Mouse (Mus musculus) E14TG2a.4 (cell line): ENCODE results near the gene Slc13a3.

Source experiments
- H3K27me3 ChIP-seq: 2 replicates; pipeline ENCODE4 v1.6.1; 2014; ENCODE audit warnings: low read length, control low read depth; ENCODE audit not compliant: insufficient read depth
- H3K36me3 ChIP-seq: 2 replicates; pipeline ENCODE4 v1.6.1; 2014; ENCODE audit warnings: low read length, control low read depth; ENCODE audit not compliant: insufficient read depth
- H3K4me1 ChIP-seq: replicated peaks from 2 replicates; pipeline ENCODE4 v1.6.1; 2014; ENCODE audit warnings: low read depth, low read length, control low read depth
- H3K4me3 ChIP-seq: replicated peaks from 2 replicates; pipeline ENCODE4 v1.5.1; 2014; ENCODE audit warnings: mild to moderate bottlenecking, low read length
- H3K9me3 ChIP-seq: 2 replicates; pipeline ENCODE4 v1.6.1; 2014; ENCODE audit warnings: low read length, control low read depth
- CTCF ChIP-seq: conservative IDR thresholded peaks from 2 replicates; pipeline ENCODE4 v1.5.1; 2014; ENCODE audit warnings: low read length
- NANOG ChIP-seq: IDR thresholded peaks from 2 replicates; pipeline ENCODE4 v1.6.1; 2014; ENCODE audit warnings: borderline replicate concordance, low read length, mixed read lengths
- POU5F1 ChIP-seq: IDR thresholded peaks from 2 replicates; pipeline ENCODE4 v1.6.1; 2014; ENCODE audit warnings: low read length, borderline replicate concordance

The Slc13a3 gene

GRCm38 (mm10) chr2:165467824-165468452 lies 5.1 kb downstream of the Slc13a3 start:
- TF ChIP-seq POU5F1 (no peak), NANOG (no peak), CTCF (no peak)
- Histone ChIP-seq H3K4me1 (peaks cover 3% of the 10 kb centered on the region), H3K27me3 (peaks cover 49% of the 10 kb centered on the region), H3K4me3 (no peak overlapping the region), H3K9me3 (no peaks in the 10 kb centered on the region), H3K36me3 (no peaks in the 10 kb centered on the region)

DNA sequence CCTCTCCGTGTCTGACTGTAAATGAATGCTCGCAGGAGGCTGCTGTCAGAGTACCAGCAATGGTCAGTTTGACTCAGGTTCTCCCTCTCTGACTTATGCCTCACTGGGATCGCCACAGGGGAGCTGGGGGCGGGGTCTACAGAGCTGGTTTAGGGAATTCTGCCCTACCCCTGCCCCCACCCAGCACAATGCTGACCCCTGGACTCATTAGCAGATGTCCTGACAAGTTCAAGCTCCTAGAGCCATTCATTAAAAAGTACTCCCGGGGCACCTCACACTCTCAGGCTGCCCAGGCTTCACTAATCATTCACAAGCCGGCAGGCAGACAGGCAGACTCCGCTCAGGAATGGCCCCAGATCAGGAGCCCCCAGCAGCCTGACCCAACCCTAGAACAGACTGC lies 13.4 kb downstream of the Slc13a3 start:
- H3K4me3 ChIP-seq = no peak overlapping the region
- TF ChIP-seq NANOG (no peak), CTCF (no peak), POU5F1 (no peak)
- H3K27me3 ChIP-seq = peaks cover 31% of the 10 kb centered on the region
- peaks cover 6% of the 10 kb centered on the region; the same call in 1 of the 2 replicates for H3K4me1 ChIP-seq
- H3K36me3 ChIP-seq = no peaks in the 10 kb centered on the region
- no peaks in the 10 kb centered on the region for H3K9me3 ChIP-seq

GRCm38 (mm10) chr2:165458189-165458588 lies 14.8 kb downstream of the Slc13a3 start:
- peaks cover 27% of the 10 kb centered on the region for H3K27me3 ChIP-seq
- no peaks in the 10 kb centered on the region for H3K36me3 ChIP-seq
- H3K4me3 ChIP-seq = no peak overlapping the region
- TF ChIP-seq NANOG (no peak), CTCF (no peak), POU5F1 (no peak)
- no peaks in the 10 kb centered on the region for H3K9me3 ChIP-seq
- peaks cover 6% of the 10 kb centered on the region; the same call in 1 of the 2 replicates for H3K4me1 ChIP-seq

GRCm38 (mm10) chr2:165456710-165457109 lies 16.3 kb downstream of the Slc13a3 start:
- Histone ChIP-seq H3K9me3 (no peaks in the 10 kb centered on the region), H3K27me3 (peaks cover 18% of the 10 kb centered on the region), H3K36me3 (no peaks in the 10 kb centered on the region), H3K4me1 (peaks cover 6% of the 10 kb centered on the region; the same call in 1 of the 2 replicates), H3K4me3 (no peak overlapping the region)
- no peak for TF ChIP-seq NANOG
- TF ChIP-seq POU5F1 = no peak
- TF ChIP-seq CTCF = no peak

DNA sequence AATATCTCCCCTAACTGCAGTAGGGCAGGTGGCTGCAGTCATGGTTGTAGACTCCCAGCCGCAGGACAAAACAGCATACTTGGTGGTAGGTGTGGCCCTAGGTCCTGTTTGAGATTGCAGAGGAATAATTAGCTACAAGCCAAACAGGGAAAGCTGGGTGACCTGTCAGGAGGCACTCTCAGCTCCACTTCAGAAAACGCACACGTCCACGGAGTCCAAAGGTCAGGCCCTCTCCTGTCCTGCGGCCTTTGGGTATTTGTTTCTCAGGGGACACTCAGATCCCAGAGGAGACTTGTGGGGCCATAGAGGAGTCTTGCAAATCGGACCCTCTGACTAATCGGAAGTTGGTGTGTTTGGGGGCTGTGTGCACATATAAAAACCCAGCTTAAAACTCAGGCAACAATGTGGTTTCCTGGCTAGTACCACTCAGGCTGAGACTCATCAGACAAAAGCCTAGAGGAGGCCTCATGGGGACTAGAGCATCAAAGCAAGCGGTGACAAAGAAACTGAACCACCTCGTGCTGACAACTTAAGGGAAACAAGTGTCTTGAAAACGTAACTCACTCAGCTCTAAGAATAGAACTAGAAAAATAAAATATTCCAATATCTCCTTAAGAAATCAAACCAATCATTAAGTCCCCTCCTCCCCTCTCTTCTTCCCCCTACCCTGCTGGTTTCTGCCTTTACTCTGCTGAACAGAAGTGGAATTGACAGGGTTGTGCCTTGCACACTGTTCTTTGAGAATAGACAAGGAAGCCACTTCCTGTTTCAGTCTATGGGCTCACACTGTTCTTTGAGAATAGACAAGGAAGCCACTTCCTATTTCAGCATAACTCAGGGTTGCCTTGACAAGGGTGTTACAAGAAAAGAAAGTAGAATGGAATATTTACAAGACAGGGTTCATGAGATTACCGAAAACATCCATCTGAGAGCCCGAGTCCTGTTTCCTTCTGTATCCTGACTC lies 20.0 kb downstream of the Slc13a3 start:
- Histone ChIP-seq H3K4me3 (no peak overlapping the region), H3K27me3 (0 out of 2 replicates have a peak, but pooled peaks cover 13% of the 10 kb centered on the region), H3K36me3 (no peaks in the 10 kb centered on the region), H3K9me3 (no peaks in the 10 kb centered on the region), H3K4me1 (no peaks in the 10 kb centered on the region)
- TF ChIP-seq NANOG (no peak), POU5F1 (no peak), CTCF (no peak)

- Histone ChIP-seq H3K9me3 (no peaks in the 10 kb centered on the region), H3K27me3 (0 out of 2 replicates have a peak, but pooled peaks cover 7% of the 10 kb centered on the region), H3K4me3 (no peak overlapping the region), H3K36me3 (no peaks in the 10 kb centered on the region), H3K4me1 (no peaks in the 10 kb centered on the region)
- no peak for TF ChIP-seq POU5F1
- no peak for TF ChIP-seq NANOG
- TF ChIP-seq CTCF = no peak
These were observed 24.6 kb downstream of the Slc13a3 start for GRCm38 (mm10) chr2:165448475-165448874.

DNA sequence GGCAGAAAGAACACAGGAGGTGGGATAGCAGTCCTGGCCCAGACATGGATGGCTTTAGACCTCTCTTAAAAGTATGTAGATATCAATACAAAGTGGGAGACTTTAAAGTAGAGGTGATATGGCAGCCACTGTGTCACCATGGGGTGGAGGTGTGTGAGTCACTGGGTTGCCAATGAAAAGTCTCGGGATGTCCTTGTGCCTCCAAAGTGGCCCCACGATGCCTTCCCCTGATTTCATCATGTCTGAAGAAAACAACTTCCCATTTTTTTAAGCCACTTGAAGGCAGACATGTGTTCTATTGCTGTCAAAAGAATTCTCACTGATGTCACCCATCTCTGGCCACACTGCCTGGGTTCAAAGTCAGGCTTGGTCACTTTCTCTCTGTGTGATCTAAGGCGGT lies 28.2 kb downstream of the Slc13a3 start:
- Histone ChIP-seq H3K36me3 (no peaks in the 10 kb centered on the region), H3K4me1 (no peaks in the 10 kb centered on the region), H3K27me3 (0 out of 2 replicates have a peak, but pooled peaks cover 7% of the 10 kb centered on the region), H3K4me3 (no peak overlapping the region), H3K9me3 (no peaks in the 10 kb centered on the region)
- no peak for TF ChIP-seq POU5F1
- TF ChIP-seq CTCF = no peak
- no peak for TF ChIP-seq NANOG

GRCm38 (mm10) chr2:165442981-165443380 lies 30.0 kb downstream of the Slc13a3 start:
- H3K27me3 ChIP-seq = 0 out of 2 replicates have a peak, but pooled peaks cover 2% of the 10 kb centered on the region
- H3K4me3 ChIP-seq = no peak overlapping the region
- TF ChIP-seq NANOG (no peak), POU5F1 (no peak), CTCF (no peak)
- H3K36me3 ChIP-seq = no peaks in the 10 kb centered on the region
- H3K9me3 ChIP-seq = no peaks in the 10 kb centered on the region
- H3K4me1 ChIP-seq = no peaks in the 10 kb centered on the region
